Mouse (Mus musculus) stomach, postnatal 0 days (tissue): ENCODE data around the gene Slc15a1. TPM values are rescaled to one million over a fixed set of nuclear protein-coding genes. Genes with fewer than 3 reads are reported as not detected.
A peak's percentile ranks its signal among the peaks of the same experiment; 100 is the strongest.

Experiments
- ATAC-seq: fragments of 200-750 bp; cut with Nextera tagmentation; 2 replicates; pipeline ENCODE4 v1.8.0; 2017; ENCODE audit not compliant: low FRiP score, low TSS enrichment
- DNase-seq: peaks from one replicate; pipeline ENCODE4 v3.0.0-alpha.2; 2016; ENCODE audit warnings: low spot score
- H3K27ac ChIP-seq: fragments of 300-500 bp; sonication (generic); replicated peaks from 2 replicates; pipeline ENCODE4 v1.5.1; 2014; ENCODE audit warnings: mild to moderate bottlenecking, control low read depth
- H3K27me3 ChIP-seq: fragments of 300-500 bp; sonication (generic); 2 replicates; pipeline ENCODE4 v1.6.1; 2014; ENCODE audit warnings: low read length; ENCODE audit not compliant: control insufficient read depth, insufficient read depth
- H3K36me3 ChIP-seq: fragments of 300-500 bp; sonication (generic); 2 replicates; pipeline ENCODE4 v1.6.1; 2014; ENCODE audit warnings: low read length, mixed read lengths; ENCODE audit not compliant: control insufficient read depth, insufficient read depth
- H3K4me1 ChIP-seq: fragments of 300-500 bp; sonication (generic); replicated peaks from 2 replicates; pipeline ENCODE4 v1.6.1; 2014; ENCODE audit warnings: antibody characterized with exemption; ENCODE audit not compliant: control insufficient read depth, insufficient read depth
- H3K4me2 ChIP-seq: fragments of 300-500 bp; sonication (generic); replicated peaks from 2 replicates; pipeline ENCODE4 v1.6.1; 2014; ENCODE audit warnings: low read depth, mild to moderate bottlenecking, control low read depth, moderate library complexity
- H3K4me3 ChIP-seq: fragments of 300-500 bp; sonication (generic); 2 replicates; pipeline ENCODE4 v1.5.1; 2014; ENCODE audit warnings: low read depth, low read length, control low read depth
- H3K9ac ChIP-seq: fragments of 300-500 bp; sonication (generic); 2 replicates; pipeline ENCODE4 v1.6.1; 2014; ENCODE audit warnings: mild to moderate bottlenecking, low read length, control low read depth, mixed read lengths
- H3K9me3 ChIP-seq: fragments of 300-500 bp; sonication (generic); 2 replicates; pipeline ENCODE4 v1.6.1; 2016; ENCODE audit warnings: low read length; ENCODE audit not compliant: control insufficient read depth
- CTCF ChIP-seq: IDR thresholded peaks from 2 replicates; pipeline ENCODE4 v1.5.1; 2016; ENCODE audit warnings: antibody characterized with exemption, low read depth, mild to moderate bottlenecking, moderate library complexity
- EP300 ChIP-seq: optimal IDR thresholded peaks from 2 replicates; pipeline ENCODE3; 2016; ENCODE audit warnings: antibody characterized with exemption
- WGBS: fragments of 180-500 bp; shearing (Covaris S2); extraction: QIAGEN DNeasy Blood & Tissue Kit; methylation state at CpG from one replicate; pipeline ENCODE4 v1.1.7; 2014; 5-methylcytosine and 5-hydroxymethylcytosine counted together
- polyA plus RNA-seq: library from polyadenylated mRNA; unstranded; fragments of >200 nt; fragmentation: Nextera tagmentation; extraction: Ambion mirVana; gene quantifications from 2 replicates; pipeline ENCODE4 v1.2.1, GENCODE M21; 2015

Slc15a1 gene
- 12.0 and 12.5 TPM in 2 replicates for polyA plus RNA-seq

GRCm38 (mm10) chr14:121504781-121505484 is at the start of gene Slc15a1:
Slc15a1 (minus strand) TSS chr14:121505252.
- DNase-seq (peak; percentile 62), ATAC-seq (peak; percentile 51; the same call in 1 of the 2 replicates)
- peak within 1 kb of the TSS; percentile 42 for H3K4me2 ChIP-seq
- TF ChIP-seq EP300 = no peak
- no peak for TF ChIP-seq CTCF
- no peak within 1 kb of the TSS for H3K27ac ChIP-seq
- H3K27me3 ChIP-seq = 0 out of 2 replicates have a peak, but pooled peaks cover 3% of the 10 kb centered on the region
- H3K9me3 ChIP-seq = no peaks in the 10 kb centered on the region
- WGBS = 11% methylated on average over 33 of the region's 33 CpGs
- H3K4me1 ChIP-seq = no peaks in the 10 kb centered on the region
- H3K36me3 ChIP-seq = no peaks in the 10 kb centered on the region
- peak within 1 kb of the TSS; percentile 20 for H3K4me3 ChIP-seq
- peak within 1 kb of the TSS; percentile 51; the same call in 1 of the 2 replicates for H3K9ac ChIP-seq

GRCm38 (mm10) chr14:121553785-121554184 is 48.7 kb upstream of the Slc15a1 start:
- no peaks in the 10 kb centered on the region for H3K4me1 ChIP-seq
- no peak for ATAC-seq
- peaks cover 8% of the 10 kb centered on the region; the same call in 1 of the 2 replicates for H3K36me3 ChIP-seq
- no peaks in the 10 kb centered on the region for H3K27me3 ChIP-seq
- no peak overlapping the region for H3K9ac ChIP-seq
- no peak overlapping the region for H3K4me2 ChIP-seq
- H3K9me3 ChIP-seq = no peaks in the 10 kb centered on the region
- no peak overlapping the region for H3K4me3 ChIP-seq
- H3K27ac ChIP-seq = no peak overlapping the region
- DNase-seq = no peak
- no peak for TF ChIP-seq EP300

GRCm38 (mm10) chr14:121552586-121552985 is 47.5 kb upstream of the Slc15a1 start:
- Histone ChIP-seq H3K27me3 (no peaks in the 10 kb centered on the region), H3K9me3 (no peaks in the 10 kb centered on the region), H3K36me3 (0 out of 2 replicates have a peak, but pooled peaks cover 3% of the 10 kb centered on the region)

GRCm38 (mm10) chr14:121549834-121550233 is 44.8 kb upstream of the Slc15a1 start:
- ATAC-seq = no peak
- H3K4me1 ChIP-seq = no peaks in the 10 kb centered on the region
- H3K4me3 ChIP-seq = no peak overlapping the region
- no peak overlapping the region for H3K9ac ChIP-seq
- H3K4me2 ChIP-seq = no peak overlapping the region
- peaks cover 3% of the 10 kb centered on the region; the same call in 1 of the 2 replicates for H3K36me3 ChIP-seq
- H3K27me3 ChIP-seq = no peaks in the 10 kb centered on the region
- WGBS = 71% methylated on average over 6 of the region's 6 CpGs
- TF ChIP-seq EP300 (no peak), CTCF (no peak)
- no peaks in the 10 kb centered on the region for H3K9me3 ChIP-seq
- no peak overlapping the region for H3K27ac ChIP-seq
- no peak for DNase-seq

More at GRCm38 (mm10) chr14:121552586-121552985, 47.5 kb upstream of the Slc15a1 start:
- Histone ChIP-seq H3K9ac (no peak overlapping the region), H3K4me1 (no peaks in the 10 kb centered on the region), H3K4me2 (no peak overlapping the region), H3K4me3 (no peak overlapping the region), H3K27ac (no peak overlapping the region)
- no peak for ATAC-seq
- no peak for DNase-seq
- WGBS = 80% methylated on average over 5 of the region's 5 CpGs
- TF ChIP-seq CTCF (no peak), EP300 (no peak)

- Histone ChIP-seq H3K4me3 (no peak overlapping the region), H3K9me3 (no peaks in the 10 kb centered on the region), H3K27me3 (no peaks in the 10 kb centered on the region), H3K4me1 (no peaks in the 10 kb centered on the region), H3K36me3 (peaks cover 1% of the 10 kb centered on the region; the same call in 1 of the 2 replicates), H3K9ac (no peak overlapping the region), H3K27ac (no peak overlapping the region), H3K4me2 (no peak overlapping the region)
- DNase-seq (no peak), ATAC-seq (no peak)
- no peak for TF ChIP-seq CTCF
- TF ChIP-seq EP300 = no peak
- WGBS = 44% methylated on average over 7 of the region's 7 CpGs
These were observed 42.7 kb upstream of the Slc15a1 start for GRCm38 (mm10) chr14:121547745-121548144.

GRCm38 (mm10) chr14:121546621-121547020 is 41.6 kb upstream of the Slc15a1 start:
- WGBS = 78% methylated on average over 5 of the region's 5 CpGs
- ATAC-seq (no peak), DNase-seq (no peak)
- Histone ChIP-seq H3K27ac (no peak overlapping the region), H3K4me2 (no peak overlapping the region), H3K4me3 (no peak overlapping the region), H3K27me3 (no peaks in the 10 kb centered on the region), H3K4me1 (no peaks in the 10 kb centered on the region), H3K9me3 (no peaks in the 10 kb centered on the region), H3K36me3 (no peaks in the 10 kb centered on the region; the same call in 1 of the 2 replicates), H3K9ac (no peak overlapping the region)
- TF ChIP-seq EP300 (no peak), CTCF (no peak)
